Mouse (Mus musculus) myocyte (in vitro differentiated cells): ENCODE measurements around the gene Cdkn2aipnl. TPM values are rescaled to one million over a fixed set of nuclear protein-coding genes. Genes with fewer than 3 reads are reported as not detected.

Experiments
- H3K27me3 ChIP-seq: one replicate; pipeline ENCODE4 v1.6.1; 2011; ENCODE audit not compliant: control insufficient read depth, insufficient read depth, insufficient read length
- H3K36me3 ChIP-seq: one replicate; pipeline ENCODE4 v1.6.1; 2011; ENCODE audit not compliant: control insufficient read depth, insufficient read depth
- H3K4me2 ChIP-seq: one replicate; pipeline ENCODE4 v1.6.1; 2011; ENCODE audit warnings: low read depth, control low read depth
- H3K4me3 ChIP-seq: one replicate; pipeline ENCODE4 v1.5.1; 2011; ENCODE audit warnings: mild to moderate bottlenecking, control low read depth, moderate library complexity
- H3K79me2 ChIP-seq: one replicate; pipeline ENCODE4 v1.6.1; 2011; ENCODE audit not compliant: control insufficient read depth, insufficient read depth
- H3ac ChIP-seq: one replicate; pipeline ENCODE4 v1.6.1; 2011; ENCODE audit not compliant: control insufficient read depth, insufficient read length
- CEBPB ChIP-seq: IDR thresholded peaks from 2 replicates; pipeline ENCODE4 v1.6.1; 2011; ENCODE audit warnings: mild to moderate bottlenecking, moderate library complexity; ENCODE audit not compliant: poor library complexity, insufficient read depth, severe bottlenecking
- E2F4 ChIP-seq: IDR thresholded peaks from one replicate; pipeline ENCODE4 v1.6.1; 2011; ENCODE audit warnings: mild to moderate bottlenecking, control low read depth, moderate library complexity; ENCODE audit not compliant: insufficient read depth
- MAX ChIP-seq: IDR thresholded peaks from one replicate; pipeline ENCODE4 v1.6.1; 2011; ENCODE audit warnings: low read depth, mild to moderate bottlenecking, control low read depth
- MYOD1 ChIP-seq, 3 experiments: IDR thresholded peaks; one replicate each; pipeline ENCODE4 v1.6.1; 2011; ENCODE audit warnings: control low read depth in 2 of 3, low read depth in 2 of 3, mild to moderate bottlenecking in 2 of 3, moderate library complexity in 1 of 3; ENCODE audit not compliant: insufficient read length in 2 of 3, control insufficient read depth in 1 of 3
- MYOG ChIP-seq, 3 experiments: IDR thresholded peaks; one replicate each; pipeline ENCODE4 v1.6.1; 2011; ENCODE audit warnings: control low read depth in 2 of 3, low read depth in 2 of 3, mild to moderate bottlenecking in 2 of 3; ENCODE audit not compliant: insufficient read length in 2 of 3, control insufficient read depth in 1 of 3, insufficient read depth in 1 of 3
- POLR2A ChIP-seq: IDR thresholded peaks from one replicate; pipeline ENCODE4 v1.6.1; 2011; ENCODE audit warnings: low read depth, mild to moderate bottlenecking, control low read depth, moderate library complexity; ENCODE audit not compliant: insufficient read length
- POLR2AphosphoS2 ChIP-seq: IDR thresholded peaks from one replicate; pipeline ENCODE4 v1.6.1; 2011; ENCODE audit warnings: low read depth, control low read depth; ENCODE audit not compliant: insufficient read length
- REST ChIP-seq: IDR thresholded peaks from one replicate; pipeline ENCODE4 v1.6.1; 2011; ENCODE audit warnings: mild to moderate bottlenecking, control low read depth, moderate library complexity; ENCODE audit not compliant: insufficient read depth, insufficient read length
- SRF ChIP-seq: IDR thresholded peaks from one replicate; pipeline ENCODE4 v1.6.1; 2011; ENCODE audit warnings: low read depth; ENCODE audit not compliant: control insufficient read depth, insufficient read length
- TCF12 ChIP-seq: IDR thresholded peaks from one replicate; pipeline ENCODE4 v1.6.1; 2011; ENCODE audit warnings: mild to moderate bottlenecking, control low read depth; ENCODE audit not compliant: poor library complexity, insufficient read depth, severe bottlenecking
- TCF3 ChIP-seq: IDR thresholded peaks from one replicate; pipeline ENCODE4 v1.6.1; 2011; ENCODE audit warnings: low read depth, control low read depth; ENCODE audit not compliant: insufficient read length
- USF1 ChIP-seq: IDR thresholded peaks from one replicate; pipeline ENCODE4 v1.6.1; 2011; ENCODE audit warnings: low read depth, mild to moderate bottlenecking, control low read depth, moderate library complexity
- polyA plus RNA-seq: library from polyadenylated mRNA; unstranded; fragments of >200 nt; fragmentation: generic; extraction: Trizol; gene quantifications from one replicate; pipeline ENCODE4 v1.2.1, GENCODE M21; 2012; ENCODE audit warnings: missing spikeins

Cdkn2aipnl gene
- polyA plus RNA-seq, 1 experiment = 31.8 TPM

GRCm38 (mm10) chr11:51945548-51945947 lies 21.9 kb upstream of the Cdkn2aipnl start:
- Histone ChIP-seq H3K4me3 (no peak overlapping the region), H3K27me3 (no peaks in the 10 kb centered on the region), H3K79me2 (no peaks in the 10 kb centered on the region), H3K4me2 (peak overlapping the region; percentile 55), H3ac (no peak overlapping the region), H3K36me3 (no peaks in the 10 kb centered on the region)
- no peak for TF ChIP-seq SRF
- TF ChIP-seq MYOG (IDR thresholded peaks at IDR 0.05; ENCODE audit: control insufficient read depth in 1 of 3, insufficient read depth in 1 of 3, insufficient read length in 2 of 3, low read depth in 2 of 3) = no peak
- peak in 2 of 3 experiments; percentile 11 to 66 for TF ChIP-seq MYOD1 (IDR thresholded peaks at IDR 0.05; ENCODE audit: control insufficient read depth in 1 of 3, insufficient read length in 2 of 3, low read depth in 2 of 3)
- no peak for TF ChIP-seq CEBPB

GRCm38 (mm10) chr11:51946144-51946543 lies 21.3 kb upstream of the Cdkn2aipnl start:
- no peak overlapping the region for H3ac ChIP-seq
- H3K4me3 ChIP-seq = no peak overlapping the region
- H3K4me2 ChIP-seq = peak overlapping the region; percentile 55
- no peaks in the 10 kb centered on the region for H3K36me3 ChIP-seq
- TF ChIP-seq REST (no peak), TCF12 (no peak), POLR2AphosphoS2 (no peak), MYOG (IDR thresholded peaks at IDR 0.05; ENCODE audit: control insufficient read depth in 1 of 3, insufficient read depth in 1 of 3, insufficient read length in 2 of 3, low read depth in 2 of 3) (no peak), SRF (no peak), USF1 (no peak), POLR2A (no peak), CEBPB (no peak), TCF3 (no peak), MAX (no peak), MYOD1 (IDR thresholded peaks at IDR 0.05; ENCODE audit: control insufficient read depth in 1 of 3, insufficient read length in 2 of 3, low read depth in 2 of 3) (no peak), E2F4 (no peak)
- no peaks in the 10 kb centered on the region for H3K27me3 ChIP-seq
- H3K79me2 ChIP-seq = no peaks in the 10 kb centered on the region

- Histone ChIP-seq H3ac (no peak overlapping the region), H3K4me2 (peak overlapping the region; percentile 57), H3K4me3 (no peak overlapping the region), H3K79me2 (no peaks in the 10 kb centered on the region), H3K27me3 (no peaks in the 10 kb centered on the region), H3K36me3 (no peaks in the 10 kb centered on the region)
- TF ChIP-seq POLR2A = no peak
- peak in 2 of 3 experiments; percentile 76 to 80 for TF ChIP-seq MYOD1 (IDR thresholded peaks at IDR 0.05; ENCODE audit: control insufficient read depth in 1 of 3, insufficient read length in 2 of 3, low read depth in 2 of 3)
Measured at GRCm38 (mm10) chr11:51949155-51949840, 18.2 kb upstream of the Cdkn2aipnl start.

- Histone ChIP-seq H3K27me3 (no peaks in the 10 kb centered on the region), H3K79me2 (no peaks in the 10 kb centered on the region), H3ac (no peak overlapping the region), H3K36me3 (no peaks in the 10 kb centered on the region), H3K4me3 (no peak overlapping the region), H3K4me2 (peak overlapping the region; percentile 57)
- TF ChIP-seq E2F4 = no peak
- TF ChIP-seq POLR2A = no peak
- TF ChIP-seq MAX = no peak
- TF ChIP-seq TCF12 = no peak
Measured at GRCm38 (mm10) chr11:51949919-51950318, 17.5 kb upstream of the Cdkn2aipnl start.

GRCm38 (mm10) chr11:51951861-51952420 lies 15.5 kb upstream of the Cdkn2aipnl start:
- Histone ChIP-seq H3K79me2 (no peaks in the 10 kb centered on the region), H3ac (no peak overlapping the region), H3K36me3 (no peaks in the 10 kb centered on the region), H3K4me2 (peak overlapping the region; percentile 20), H3K27me3 (no peaks in the 10 kb centered on the region), H3K4me3 (no peak overlapping the region)
- TF ChIP-seq MAX (no peak), E2F4 (no peak), REST (no peak), POLR2AphosphoS2 (no peak), SRF (no peak), TCF3 (no peak), CEBPB (no peak), MYOD1 (IDR thresholded peaks at IDR 0.05; ENCODE audit: control insufficient read depth in 1 of 3, insufficient read length in 2 of 3, low read depth in 2 of 3) (no peak), USF1 (no peak), MYOG (IDR thresholded peaks at IDR 0.05; ENCODE audit: control insufficient read depth in 1 of 3, insufficient read depth in 1 of 3, insufficient read length in 2 of 3, low read depth in 2 of 3) (no peak)
